Mouse (Mus musculus) forebrain, embryonic 15.5 days (tissue): ENCODE data around the gene Bmp7. TPM values are rescaled to one million over a fixed set of nuclear protein-coding genes. Genes with fewer than 3 reads are reported as not detected.

Experiments
- ATAC-seq: fragments of 200-750 bp; cut with Nextera tagmentation; replicated peaks from 2 replicates; pipeline ENCODE4 v1.8.0; 2017; ENCODE audit warnings: mild to moderate bottlenecking, moderate TSS enrichment, moderate library complexity
- H3K27ac ChIP-seq: fragments of 300-500 bp; sonication (generic); replicated peaks from 2 replicates; pipeline ENCODE4 v1.5.1; 2015; ENCODE audit warnings: mild to moderate bottlenecking, inconsistent platforms
- H3K27me3 ChIP-seq: fragments of 300-500 bp; sonication (generic); 2 replicates; pipeline ENCODE4 v1.6.1; 2015; ENCODE audit warnings: inconsistent platforms
- H3K36me3 ChIP-seq: fragments of 300-500 bp; sonication (generic); 2 replicates; pipeline ENCODE4 v1.6.1; 2015; ENCODE audit warnings: mild to moderate bottlenecking, inconsistent platforms
- H3K4me1 ChIP-seq: fragments of 300-500 bp; sonication (generic); 2 replicates; pipeline ENCODE4 v1.6.1; 2015; ENCODE audit warnings: inconsistent platforms
- H3K4me2 ChIP-seq: fragments of 300-500 bp; sonication (generic); replicated peaks from 2 replicates; pipeline ENCODE4 v1.6.1; 2015; ENCODE audit warnings: mild to moderate bottlenecking, inconsistent platforms
- H3K4me3 ChIP-seq: fragments of 300-500 bp; sonication (generic); 2 replicates; pipeline ENCODE4 v1.5.1; 2015; ENCODE audit warnings: mild to moderate bottlenecking, inconsistent platforms
- H3K9ac ChIP-seq: fragments of 300-500 bp; sonication (generic); replicated peaks from 2 replicates; pipeline ENCODE4 v1.6.1; 2015; ENCODE audit warnings: mild to moderate bottlenecking, inconsistent platforms
- H3K9me3 ChIP-seq: fragments of 300-500 bp; sonication (generic); 2 replicates; pipeline ENCODE4 v1.6.1; 2016; ENCODE audit warnings: inconsistent platforms
- WGBS: fragments of 180-500 bp; shearing (Covaris S2); methylation state at CpG from one replicate; pipeline ENCODE4 v1.1.7; 2015; ENCODE audit warnings: mixed read lengths; 5-methylcytosine and 5-hydroxymethylcytosine counted together
- polyA plus RNA-seq: library from polyadenylated mRNA; unstranded; fragments of >200 nt; fragmentation: Nextera tagmentation; extraction: Ambion mirVana; gene quantifications from 2 replicates; pipeline ENCODE4 v1.2.1, GENCODE M21; 2015

Bmp7 gene
- polyA plus RNA-seq: 8.4 and 9.5 TPM in 2 replicates

DNA sequence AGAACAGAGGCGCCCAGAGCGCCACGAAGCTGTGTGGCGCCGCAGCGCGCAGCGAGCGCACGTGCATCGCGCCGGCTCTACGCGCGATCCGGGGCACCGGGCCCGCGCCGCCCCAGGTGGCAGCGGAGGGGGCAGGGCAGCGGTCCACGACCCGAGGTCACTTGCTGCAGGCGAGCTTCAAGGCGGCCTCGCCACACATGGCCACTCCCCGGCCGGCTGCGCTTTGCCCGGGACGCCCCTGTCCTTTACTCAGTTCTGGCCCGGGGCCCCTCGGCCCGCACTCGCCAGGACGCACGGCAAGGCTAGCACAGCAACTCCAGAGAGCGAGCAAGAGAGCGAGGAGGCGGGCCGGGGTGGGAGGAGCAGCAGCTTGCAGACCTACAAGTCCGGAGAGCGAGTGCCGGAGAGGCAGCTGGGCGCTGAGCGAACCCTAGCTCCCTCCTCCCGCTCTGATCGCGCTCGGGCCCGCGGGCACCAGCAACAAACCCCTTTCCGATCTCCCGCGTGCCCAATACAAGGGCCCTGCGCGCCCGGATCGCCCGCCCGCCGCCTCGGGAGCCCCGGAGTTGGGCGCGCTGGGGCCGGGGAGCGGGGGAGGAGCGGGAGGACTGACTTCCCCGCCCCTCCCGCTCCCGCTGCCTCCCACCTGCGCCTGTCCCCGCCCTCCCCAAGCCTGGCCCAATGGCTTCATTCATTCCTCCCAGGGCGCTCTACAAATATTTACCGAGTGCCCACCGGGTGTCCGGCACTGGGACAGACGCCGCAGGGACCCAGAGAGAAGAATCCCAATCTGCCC lies at the start of gene Bmp7:
Bmp7 (minus strand) TSS at position 319 of the 796 bp plus-strand sequence.
- ATAC-seq: peak; percentile 77
- Histone ChIP-seq H3K4me2 (peak within 1 kb of the TSS; percentile 91), H3K9me3 (no peaks in the 10 kb centered on the region), H3K27ac (peak within 1 kb of the TSS; percentile 38), H3K27me3 (peaks cover 71% of the 10 kb centered on the region), H3K9ac (peak within 1 kb of the TSS; percentile 44), H3K4me3 (peak within 1 kb of the TSS; percentile 49), H3K36me3 (no peaks in the 10 kb centered on the region), H3K4me1 (peaks cover 29% of the 10 kb centered on the region)
- under 1% methylated on average over 75 of the region's 82 CpGs for WGBS

DNA sequence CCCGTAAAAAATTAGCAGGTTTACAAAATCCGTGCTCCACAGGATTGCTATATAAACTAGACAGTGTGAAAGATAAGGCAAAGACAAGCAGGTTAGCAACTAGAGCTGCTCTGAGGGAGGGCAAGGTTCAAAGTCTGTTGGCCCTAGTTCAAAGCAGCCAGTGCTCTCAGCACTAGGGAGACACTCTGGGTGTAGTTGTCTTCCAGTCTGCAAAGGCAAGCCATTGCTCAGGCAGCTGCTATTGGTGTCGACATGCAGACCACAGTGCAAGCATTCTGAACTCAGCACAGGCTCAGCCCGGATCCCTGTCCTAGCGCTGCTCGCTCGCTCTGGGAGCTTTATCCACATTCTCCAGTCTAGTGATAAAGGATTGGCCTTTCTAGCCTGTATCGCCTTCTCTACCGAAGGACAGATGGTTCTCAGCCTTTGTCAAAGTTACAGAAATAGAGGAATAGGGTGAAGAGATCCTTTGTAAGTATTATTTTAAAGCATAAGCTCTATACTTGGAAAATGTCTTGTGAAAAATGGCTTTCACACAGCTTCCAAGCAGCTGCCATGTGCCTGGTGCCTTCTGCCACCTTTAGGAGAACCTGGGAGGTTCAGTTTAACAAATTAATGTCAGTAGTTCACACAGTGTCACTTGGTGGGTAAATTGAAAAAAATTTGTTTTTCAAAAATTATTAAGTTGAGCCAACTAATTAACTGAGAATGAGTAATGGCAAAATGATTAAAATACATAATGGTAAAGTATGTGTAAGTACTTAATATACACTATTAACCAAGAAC lies 42.8 kb upstream of the Bmp7 start:
- WGBS: 79% methylated on average over 9 of the region's 9 CpGs

DNA sequence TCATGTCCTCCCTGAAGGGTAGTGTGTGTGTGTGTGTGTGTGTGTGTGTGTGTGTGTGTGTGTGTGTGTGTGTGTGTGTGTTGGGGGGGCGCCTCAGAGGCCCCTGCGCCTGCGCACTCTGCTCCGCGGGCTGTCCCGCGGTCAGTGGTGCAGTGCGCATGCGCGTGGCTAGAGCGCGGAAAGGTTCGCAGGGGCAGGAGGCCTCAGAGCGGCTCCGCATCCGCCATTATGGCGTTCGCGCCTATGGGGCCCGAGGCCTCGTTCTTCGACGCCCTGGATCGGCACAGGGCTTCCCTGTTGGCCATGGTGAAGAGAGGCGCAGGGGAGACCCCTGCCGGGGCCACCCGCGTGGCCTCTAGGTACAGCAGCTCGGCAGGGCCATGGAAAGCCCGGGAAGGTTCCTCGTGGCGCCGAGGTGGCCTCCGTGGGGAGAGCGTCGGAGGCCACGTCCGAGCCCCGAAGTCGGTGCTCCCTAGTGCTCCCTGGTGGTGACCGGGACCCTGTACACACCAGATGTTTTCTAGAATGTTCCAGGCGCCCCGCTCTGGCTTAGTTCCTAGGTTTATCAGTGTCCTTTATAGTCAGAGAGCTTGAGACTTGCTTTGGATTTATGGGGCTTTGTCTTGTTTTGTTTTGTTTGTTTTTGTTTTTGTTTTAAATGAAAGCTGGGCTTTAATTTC lies 39.7 kb upstream of the Bmp7 start:
- H3K9ac ChIP-seq: no peak overlapping the region
- H3K27ac ChIP-seq: no peak overlapping the region
- no peak overlapping the region for H3K4me2 ChIP-seq
- 95% methylated on average over 40 of the region's 43 CpGs for WGBS
- H3K36me3 ChIP-seq: no peaks in the 10 kb centered on the region
- no peak for ATAC-seq
- H3K27me3 ChIP-seq: no peaks in the 10 kb centered on the region
- H3K9me3 ChIP-seq: no peaks in the 10 kb centered on the region
- H3K4me3 ChIP-seq: no peak overlapping the region
- H3K4me1 ChIP-seq: peaks cover 15% of the 10 kb centered on the region

More for the DNA sequence above, 42.8 kb upstream of the Bmp7 start:
- no peaks in the 10 kb centered on the region for H3K9me3 ChIP-seq
- no peak overlapping the region for H3K4me2 ChIP-seq
- H3K4me3 ChIP-seq: no peak overlapping the region
- no peaks in the 10 kb centered on the region for H3K27me3 ChIP-seq
- no peaks in the 10 kb centered on the region for H3K36me3 ChIP-seq
- ATAC-seq: no peak
- no peak overlapping the region for H3K27ac ChIP-seq
- H3K9ac ChIP-seq: no peak overlapping the region
- 0 out of 2 replicates have a peak, but pooled peaks cover 3% of the 10 kb centered on the region for H3K4me1 ChIP-seq

DNA sequence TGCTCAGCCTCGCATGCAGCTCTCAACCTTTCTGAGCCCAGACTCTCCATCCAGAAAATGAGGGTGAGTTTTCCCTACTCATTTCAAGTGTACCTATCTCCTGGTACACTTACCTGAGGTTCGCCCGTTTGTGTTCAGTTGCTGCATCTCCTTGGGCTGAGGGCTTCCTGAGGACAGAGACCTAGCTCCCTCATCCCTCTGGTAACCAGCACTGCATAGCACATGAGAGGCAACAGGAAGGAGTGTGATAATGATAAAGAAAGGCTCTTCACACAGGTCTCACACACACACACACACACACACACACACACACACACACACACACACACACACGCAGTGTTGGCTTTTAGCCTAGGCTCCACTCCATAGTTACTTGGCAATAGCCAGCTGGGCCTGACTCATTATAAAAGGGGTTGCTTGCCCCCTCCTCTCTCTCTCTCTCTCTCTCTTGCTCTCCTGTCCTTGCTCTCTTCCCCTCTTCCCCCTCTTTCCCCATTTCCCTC lies 38.1 kb upstream of the Bmp7 start:
- Histone ChIP-seq H3K4me1 (peaks cover 15% of the 10 kb centered on the region), H3K27ac (no peak overlapping the region), H3K4me2 (no peak overlapping the region), H3K27me3 (no peaks in the 10 kb centered on the region), H3K9me3 (no peaks in the 10 kb centered on the region), H3K36me3 (no peaks in the 10 kb centered on the region), H3K9ac (no peak overlapping the region), H3K4me3 (no peak overlapping the region)
- WGBS: 50% methylated on average over 4 of the region's 4 CpGs
- no peak for ATAC-seq

DNA sequence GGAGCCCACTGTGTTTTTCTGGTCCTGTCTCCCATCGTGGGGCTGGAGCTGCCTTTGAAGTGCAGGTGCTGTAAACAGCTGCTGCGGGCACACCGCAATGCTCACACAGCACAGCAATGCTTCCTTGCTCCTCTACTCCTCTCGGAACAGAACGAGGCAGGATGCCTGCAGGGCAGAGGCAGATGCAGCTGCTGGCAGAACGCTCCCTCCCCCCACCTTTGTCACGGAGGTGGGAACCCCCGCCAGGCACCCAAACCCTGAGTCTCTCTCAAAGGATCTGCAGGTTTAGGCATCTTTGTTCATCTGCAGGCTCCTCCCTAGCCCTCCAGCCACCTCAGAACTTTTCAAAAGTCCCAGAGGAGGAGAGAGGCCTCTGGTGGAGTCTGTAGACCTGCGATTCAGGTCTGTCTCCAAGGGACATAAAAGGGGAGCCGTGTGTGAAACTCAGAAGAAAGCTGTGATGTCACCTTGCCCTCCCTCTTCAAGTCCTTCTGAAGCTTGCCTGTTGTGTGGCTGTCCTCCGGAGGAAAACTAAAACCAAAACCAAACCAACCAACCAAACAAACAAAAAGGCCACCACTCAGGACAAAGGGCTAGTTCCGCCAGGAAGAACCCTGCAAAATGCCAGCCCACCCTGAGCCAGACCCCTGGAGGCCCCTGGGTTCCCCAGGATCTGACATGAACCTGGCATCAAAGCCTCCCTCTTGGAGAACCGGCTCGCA lies 37.4 kb upstream of the Bmp7 start, which contains the start of gene Spo11:
Spo11 (plus strand) TSS at position 292 of the 722 bp plus-strand sequence.
- Histone ChIP-seq H3K4me3 (no peak within 1 kb of the TSS), H3K27ac (no peak within 1 kb of the TSS; the same call in 1 of the 2 replicates), H3K4me1 (peaks cover 15% of the 10 kb centered on the region), H3K36me3 (no peaks in the 10 kb centered on the region), H3K27me3 (no peaks in the 10 kb centered on the region), H3K9ac (no peak within 1 kb of the TSS), H3K4me2 (0 out of 2 replicates have a peak within 1 kb of the TSS, but pooled peaks have one; percentile 3), H3K9me3 (no peaks in the 10 kb centered on the region)
- 0 out of 2 replicates have a peak, but pooled peaks have one; percentile 38 for ATAC-seq
- 11% methylated on average over 14 of the region's 14 CpGs for WGBS

DNA sequence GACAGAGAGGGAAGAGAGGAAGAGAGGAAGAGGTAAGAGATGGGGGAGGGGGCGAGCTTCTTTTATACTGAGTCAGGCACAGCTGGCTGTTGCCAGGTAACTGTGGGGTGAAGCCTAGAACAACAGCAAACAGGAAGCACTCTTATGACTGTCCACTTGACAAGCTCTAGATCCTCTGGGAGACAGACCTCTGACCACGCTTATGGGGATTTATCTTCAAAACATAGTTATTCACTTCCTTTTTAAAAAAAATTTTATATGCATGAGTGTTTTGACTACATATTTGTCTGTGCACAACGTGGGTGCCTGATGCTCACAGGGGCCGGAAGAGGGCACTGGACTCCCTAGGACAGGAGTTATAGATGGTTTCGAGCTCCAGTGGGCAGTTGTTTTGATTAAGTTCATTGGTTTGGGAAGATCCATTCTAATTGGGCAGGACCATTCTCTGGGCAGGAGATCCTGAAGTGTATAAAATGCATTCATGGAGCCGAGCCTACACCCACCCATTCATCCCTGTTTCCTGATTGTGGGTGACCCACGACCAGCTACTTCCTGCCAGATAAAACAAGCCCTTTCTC lies 36.6 kb upstream of the Bmp7 start:
- Histone ChIP-seq H3K4me1 (peaks cover 15% of the 10 kb centered on the region), H3K36me3 (no peaks in the 10 kb centered on the region), H3K27ac (no peak overlapping the region; the same call in 1 of the 2 replicates), H3K9ac (no peak overlapping the region), H3K4me3 (no peak overlapping the region), H3K4me2 (0 out of 2 replicates have a peak overlapping the region, but pooled peaks have one; percentile 3), H3K27me3 (no peaks in the 10 kb centered on the region), H3K9me3 (no peaks in the 10 kb centered on the region)
- no peak for ATAC-seq
- WGBS: 26% methylated on average over 7 of the region's 7 CpGs

DNA sequence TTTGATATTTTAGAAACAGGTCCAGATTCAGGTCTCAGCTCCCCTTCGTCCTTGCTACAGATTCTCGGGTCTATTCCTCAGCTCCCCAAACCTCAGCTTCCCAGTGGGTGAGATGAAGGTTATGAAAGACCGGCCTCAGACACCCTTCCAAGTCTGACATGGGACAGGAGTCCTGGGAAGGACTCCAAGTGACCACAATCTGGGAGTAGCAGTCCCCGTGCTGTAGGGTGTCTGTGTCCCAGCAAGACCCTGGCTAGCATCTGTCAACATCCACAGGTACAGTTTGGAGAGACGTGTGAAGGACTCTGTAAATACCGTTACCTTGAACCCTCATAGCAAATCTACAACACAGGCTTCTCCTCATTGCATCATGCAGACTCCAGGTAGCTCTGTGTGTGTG lies 35.0 kb upstream of the Bmp7 start:
- no peak overlapping the region for H3K9ac ChIP-seq
- H3K4me1 ChIP-seq: peaks cover 15% of the 10 kb centered on the region
- H3K9me3 ChIP-seq: no peaks in the 10 kb centered on the region
- no peaks in the 10 kb centered on the region for H3K36me3 ChIP-seq
- H3K4me3 ChIP-seq: no peak overlapping the region
- H3K4me2 ChIP-seq: no peak overlapping the region
- no peak for ATAC-seq
- H3K27me3 ChIP-seq: no peaks in the 10 kb centered on the region
- H3K27ac ChIP-seq: no peak overlapping the region
- 84% methylated on average over 6 of the region's 6 CpGs for WGBS

DNA sequence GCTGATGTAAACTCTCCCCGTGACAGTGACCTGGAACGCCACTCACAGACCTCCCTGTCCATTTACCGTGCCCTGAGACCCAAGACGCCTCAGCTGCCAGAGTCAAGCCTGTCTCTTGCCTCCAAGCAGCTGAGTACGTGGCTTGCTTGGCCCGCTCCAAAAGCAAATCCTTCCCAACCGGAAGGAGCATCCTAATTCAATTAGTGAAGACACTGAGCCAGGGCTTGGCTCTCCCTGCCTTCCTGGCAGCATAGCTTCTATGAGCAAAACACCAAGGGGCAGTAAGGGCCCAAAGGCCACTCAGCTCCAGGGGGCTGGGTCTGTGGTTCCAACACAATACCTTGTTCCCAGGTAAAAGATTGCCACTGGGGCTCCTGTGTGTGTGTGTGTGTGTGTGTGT lies 34.6 kb upstream of the Bmp7 start:
- WGBS: 27% methylated on average over 7 of the region's 7 CpGs
- ATAC-seq: no peak
- Histone ChIP-seq H3K4me2 (no peak overlapping the region), H3K9ac (no peak overlapping the region), H3K27me3 (no peaks in the 10 kb centered on the region), H3K27ac (no peak overlapping the region), H3K9me3 (no peaks in the 10 kb centered on the region), H3K4me3 (no peak overlapping the region), H3K4me1 (peaks cover 15% of the 10 kb centered on the region), H3K36me3 (no peaks in the 10 kb centered on the region)

DNA sequence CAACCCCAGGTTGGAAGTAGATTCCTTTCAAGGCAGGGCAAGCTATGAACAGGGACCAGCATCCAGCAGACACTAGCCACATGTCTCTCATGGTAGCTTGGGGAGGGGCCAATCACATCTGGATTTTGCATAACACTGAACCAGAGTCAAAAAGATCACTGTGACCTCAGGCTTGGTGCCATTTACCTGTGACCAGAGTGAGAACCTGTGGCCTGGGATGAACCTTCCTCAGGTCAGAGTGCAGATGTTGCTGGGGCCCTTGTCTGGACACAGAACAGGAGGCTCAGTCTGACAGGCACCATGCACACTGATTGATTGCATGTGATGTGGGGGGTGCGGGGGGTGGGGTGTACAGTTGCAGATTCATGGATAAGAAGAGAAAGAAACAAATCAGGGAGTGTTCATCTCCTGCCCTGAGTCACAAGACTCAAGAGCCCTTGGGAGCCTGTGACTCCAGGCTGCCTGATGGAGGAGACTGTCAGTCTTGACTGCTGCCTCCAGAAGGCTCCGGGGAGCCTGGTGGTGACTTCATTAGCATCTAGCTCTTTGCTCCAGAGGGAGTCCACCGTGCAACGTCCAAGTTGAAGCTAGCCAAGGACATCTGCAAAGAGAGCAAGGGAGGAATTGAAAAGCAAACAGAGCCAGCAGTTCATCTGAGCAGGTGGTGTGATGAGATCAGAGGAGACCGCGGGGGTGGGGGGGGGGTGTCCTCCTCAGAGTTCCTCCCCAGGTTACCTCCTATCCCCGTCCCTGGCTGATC lies 33.9 kb upstream of the Bmp7 start:
- Histone ChIP-seq H3K4me3 (no peak overlapping the region), H3K4me2 (no peak overlapping the region), H3K27me3 (no peaks in the 10 kb centered on the region), H3K9ac (no peak overlapping the region), H3K4me1 (peaks cover 15% of the 10 kb centered on the region), H3K27ac (no peak overlapping the region), H3K36me3 (no peaks in the 10 kb centered on the region), H3K9me3 (no peaks in the 10 kb centered on the region)
- WGBS: 28% methylated on average over 7 of the region's 7 CpGs
- ATAC-seq: no peak

DNA sequence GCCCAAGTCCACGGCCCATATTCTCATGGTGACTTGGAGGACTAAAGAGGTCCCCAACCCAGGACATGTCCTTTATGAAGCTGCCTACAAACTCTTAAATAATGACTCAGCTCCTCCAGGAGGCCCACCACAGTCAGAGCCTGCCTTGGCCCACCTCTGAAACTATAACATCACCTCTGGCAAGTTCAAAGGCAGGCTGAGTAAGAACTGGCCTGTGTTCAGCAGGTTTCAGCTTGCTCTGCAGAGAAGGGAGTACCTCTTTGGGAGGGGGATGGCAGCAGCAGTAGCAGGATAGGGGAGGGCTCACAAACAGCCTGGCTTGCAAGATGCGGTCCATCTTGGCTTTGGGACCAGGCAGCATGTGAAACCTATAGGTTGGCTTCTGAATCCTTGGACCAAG lies 31.7 kb upstream of the Bmp7 start:
- no peak overlapping the region for H3K9ac ChIP-seq
- no peaks in the 10 kb centered on the region for H3K27me3 ChIP-seq
- no peaks in the 10 kb centered on the region for H3K9me3 ChIP-seq
- H3K4me2 ChIP-seq: no peak overlapping the region
- 88% methylated on average over 2 of the region's 2 CpGs for WGBS
- ATAC-seq: no peak
- H3K27ac ChIP-seq: no peak overlapping the region
- peaks cover 2% of the 10 kb centered on the region; the same call in 1 of the 2 replicates for H3K4me1 ChIP-seq
- no peak overlapping the region for H3K4me3 ChIP-seq
- no peaks in the 10 kb centered on the region for H3K36me3 ChIP-seq
